Comparison of ENCODE assay signal across 32 mouse cellular contexts in the genomic region with DNA sequence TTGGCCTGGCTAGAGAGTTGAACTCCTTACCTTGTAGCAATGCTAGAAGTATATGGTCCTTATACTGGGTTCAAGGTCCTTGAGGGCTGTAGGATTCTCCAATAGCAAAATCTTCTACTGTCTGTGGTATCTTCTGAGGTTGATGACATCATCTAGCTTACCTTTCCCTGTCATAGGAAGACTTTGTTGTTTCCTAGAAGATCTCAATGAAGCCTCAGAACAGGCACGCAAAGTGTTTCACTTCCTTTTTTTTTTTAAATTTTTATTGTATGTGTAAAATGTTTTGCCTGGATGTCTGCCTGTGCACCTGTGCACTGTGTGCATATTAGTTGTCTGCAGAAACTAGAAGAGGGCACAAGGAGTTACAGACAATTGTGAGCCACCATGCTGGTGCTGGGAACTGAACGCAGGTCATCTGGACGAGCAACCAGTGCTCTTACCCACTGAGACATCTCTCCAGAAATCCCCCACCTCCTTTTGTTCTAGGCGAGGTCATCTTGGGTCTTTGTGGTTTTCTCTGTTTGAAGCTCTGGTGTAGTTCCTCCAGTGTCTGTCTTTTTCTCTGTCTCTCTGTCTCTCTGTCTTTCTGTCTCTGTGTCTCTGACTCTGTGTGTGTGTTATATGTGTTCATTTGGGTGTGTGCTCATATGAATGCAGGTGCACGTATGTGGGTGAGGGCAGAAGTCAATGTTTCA. TPM values are rescaled to one million over a fixed set of nuclear protein-coding genes. Genes with fewer than 3 reads are reported as not detected.
DNase-seq lines count a peak whose midpoint lies in the region; ATAC-seq and TF ChIP-seq lines count a peak whose summit lies in the region.
"Had no signal": no experiment of that assay in that cellular context is flagged by ENCODE, and none has a peak within 500 bp of the region (broad histone marks: within the 10 kb centered on the region; RNA-seq: fewer than 3 reads in every experiment).

No protein-coding gene starts in this region.

- ATAC-seq in CD4-positive, CD25-positive, alpha-beta regulatory T cell, adult 4 months: peak; percentile 74
- ATAC-seq in common myeloid progenitor, adult 5-6 weeks (replicated peaks; ENCODE audit: low read depth, poor library complexity, severe bottlenecking): peak; percentile 76
- 0 out of 2 replicates have a peak, but pooled peaks have one; percentile 56 for ATAC-seq in monocyte, adult 5-6 weeks (replicated peaks; ENCODE audit: insufficient number of reproducible peaks, low FRiP score, low TSS enrichment, poor library complexity, severe bottlenecking)
- no peak for ATAC-seq in forebrain, postnatal 0 days
- no peak for ATAC-seq in frontal cortex, adult (ENCODE audit: low TSS enrichment)
- ATAC-seq: forebrain, embryonic 15.5 days; intestine, embryonic 16.5 days had no signal

- no peak for TF ChIP-seq CTCF in forebrain, postnatal 0 days (IDR thresholded peaks at IDR 0.05; ENCODE audit: low read depth)

- no peak overlapping the region for H3K4me3 ChIP-seq in forebrain, postnatal 0 days (ENCODE audit: low read depth, low read length)
- H3K4me3 ChIP-seq: embryonic facial prominence, embryonic 15.5 days; forebrain, embryonic 15.5 days; hindbrain, embryonic 15.5 days; lung, embryonic 15.5 days had no signal

- peak; percentile 76 for DNase-seq in heart, adult 11 months
- no peak for DNase-seq in heart, postnatal 4 days
- no peak for DNase-seq in lung, postnatal 14 days
- DNase-seq in forebrain, postnatal 0 days: no peak
- DNase-seq: adrenal gland, postnatal 36 days; cerebellum, adult 9-10 months; gastrocnemius, postnatal 25 days; kidney, postnatal 36 days; retina, postnatal 1 day; thymus, postnatal 14 days had no signal

- H3K27me3 ChIP-seq in forebrain, postnatal 0 days (ENCODE audit: insufficient read depth, low read length): no peaks in the 10 kb centered on the region
- H3K27me3 ChIP-seq: embryonic facial prominence, embryonic 15.5 days; forebrain, embryonic 15.5 days; hindbrain, embryonic 15.5 days; lung, embryonic 15.5 days had no signal

- H3K36me3 ChIP-seq in forebrain, postnatal 0 days (ENCODE audit: insufficient read depth): no peaks in the 10 kb centered on the region
- H3K36me3 ChIP-seq: embryonic facial prominence, embryonic 15.5 days; forebrain, embryonic 15.5 days; hindbrain, embryonic 15.5 days; lung, embryonic 15.5 days had no signal

- 85% methylated on average over 5 of the region's 5 CpGs for WGBS in forebrain, postnatal 0 days

- H3K9ac ChIP-seq in forebrain, postnatal 0 days: no peak overlapping the region
- H3K9ac ChIP-seq: embryonic facial prominence, embryonic 15.5 days; forebrain, embryonic 15.5 days; hindbrain, embryonic 15.5 days; liver, embryonic 14.5 days; lung, embryonic 15.5 days had no signal

- H3K4me2 ChIP-seq in forebrain, postnatal 0 days (ENCODE audit: low read depth): no peak overlapping the region
- H3K4me2 ChIP-seq: embryonic facial prominence, embryonic 15.5 days; forebrain, embryonic 15.5 days; hindbrain, embryonic 15.5 days; lung, embryonic 15.5 days; midbrain, embryonic 11.5 days had no signal

- no peaks in the 10 kb centered on the region for H3K4me1 ChIP-seq in forebrain, postnatal 0 days (ENCODE audit: insufficient read depth)
- H3K4me1 ChIP-seq: embryonic facial prominence, embryonic 15.5 days; forebrain, embryonic 15.5 days; hindbrain, embryonic 15.5 days; lung, embryonic 15.5 days had no signal

- no peak overlapping the region for H3K27ac ChIP-seq in forebrain, postnatal 0 days (ENCODE audit: low read depth, low read length)
- H3K27ac ChIP-seq: embryonic facial prominence, embryonic 15.5 days; forebrain, embryonic 15.5 days; hindbrain, embryonic 15.5 days; liver, embryonic 14.5 days; lung, embryonic 15.5 days; macrophage had no signal

- H3K9me3 ChIP-seq in forebrain, postnatal 0 days (ENCODE audit: low read length): no peaks in the 10 kb centered on the region
- H3K9me3 ChIP-seq: embryonic facial prominence, embryonic 15.5 days; forebrain, embryonic 15.5 days; hindbrain, embryonic 15.5 days; lung, embryonic 15.5 days had no signal

RNA-seq across cellular contexts. Expression of a gene that starts 5.7 kb away (rescaled TPM):
- under 1 TPM; 0.19 to 0.25 TPM for total RNA-seq in heart, postnatal 4 days (2021)
- polyA plus RNA-seq in CD4-positive, CD25-positive, alpha-beta regulatory T cell, adult 4 months (2017; shearing (Covaris generic)): 10 to 100 TPM; 13.2 to 16.8 TPM
- total RNA-seq in common myeloid progenitor, adult 5-6 weeks (2017): 46.2 and 61.0 TPM in 2 replicates
- 21.6 to 25.3 TPM (median 23.0 TPM) in 3 replicates for total RNA-seq in monocyte, adult 5-6 weeks (2017)
- 0.23 and 0.43 TPM in 2 replicates for total RNA-seq in forebrain, postnatal 0 days (2014; rRNA removed)
- polyA plus RNA-seq in forebrain, postnatal 0 days (2015; fragmentation: Nextera tagmentation; extraction: Ambion mirVana): 0.07 TPM in 1 of 2 replicates, not detected in the other
- polyA plus RNA-seq: kidney, embryonic 14.5 days; testis, adult 2 months had no signal

RNA-seq across cellular contexts. Expression of a gene that starts 22.3 kb away (rescaled TPM):
- under 1 TPM; 0.10 to 0.25 TPM for total RNA-seq in heart, postnatal 4 days (2021)
- 1 to 10 TPM; 1.8 to 2.5 TPM for polyA plus RNA-seq in CD4-positive, CD25-positive, alpha-beta regulatory T cell, adult 4 months (2017; shearing (Covaris generic))
- 0.34 and 0.91 TPM in 2 replicates for total RNA-seq in common myeloid progenitor, adult 5-6 weeks (2017)
- 19.1 to 30.4 TPM (median 20.9 TPM) in 3 replicates for total RNA-seq in monocyte, adult 5-6 weeks (2017)
- total RNA-seq in forebrain, postnatal 0 days (2014; rRNA removed): 0.08 and 0.19 TPM in 2 replicates
- 0.21 TPM in 1 of 2 replicates, not detected in the other for polyA plus RNA-seq in forebrain, postnatal 0 days (2015; fragmentation: Nextera tagmentation; extraction: Ambion mirVana)
- total RNA-seq: gastrocnemius, postnatal 25 days had no signal
- polyA plus RNA-seq: neural tube, embryonic 11.5 days had no signal

RNA-seq across cellular contexts. Expression of a gene that starts 29.6 kb away (rescaled TPM):
- total RNA-seq in heart, postnatal 4 days (2021): under 1 TPM; 0.41 to 0.45 TPM
- polyA plus RNA-seq in CD4-positive, CD25-positive, alpha-beta regulatory T cell, adult 4 months (2017; shearing (Covaris generic)): 1 to 10 TPM in 1 of 2 experiments, under 1 TPM in 1; 0.87 to 1.8 TPM
- 0.58 TPM in 1 of 2 replicates, not detected in the other for total RNA-seq in common myeloid progenitor, adult 5-6 weeks (2017)
- 540 to 868 TPM (median 810 TPM) in 3 replicates for total RNA-seq in monocyte, adult 5-6 weeks (2017)
- not detected in 2 replicates for total RNA-seq in forebrain, postnatal 0 days (2014; rRNA removed)
- polyA plus RNA-seq in forebrain, postnatal 0 days (2015; fragmentation: Nextera tagmentation; extraction: Ambion mirVana): not detected in 2 replicates
- total RNA-seq: gastrocnemius, postnatal 25 days; layer of hippocampus, adult 8-10 months; left cerebral cortex, postnatal 36 days had no signal
- polyA plus RNA-seq: forebrain, embryonic 15.5 days had no signal

RNA-seq across cellular contexts. Expression of a gene that starts 46.1 kb away (rescaled TPM):
- total RNA-seq in heart, postnatal 4 days (2021): under 1 TPM in 1 of 2 experiments, not detected in 1; 0.29 TPM
- polyA plus RNA-seq in CD4-positive, CD25-positive, alpha-beta regulatory T cell, adult 4 months (2017; shearing (Covaris generic)): not detected
- 2.9 and 4.5 TPM in 2 replicates for total RNA-seq in common myeloid progenitor, adult 5-6 weeks (2017)
- total RNA-seq in monocyte, adult 5-6 weeks (2017): 69.2 to 181 TPM (median 173 TPM) in 3 replicates
- not detected in 2 replicates for total RNA-seq in forebrain, postnatal 0 days (2014; rRNA removed)
- polyA plus RNA-seq in forebrain, postnatal 0 days (2015; fragmentation: Nextera tagmentation; extraction: Ambion mirVana): not detected in 2 replicates
- total RNA-seq: adrenal gland, postnatal 36 days; gastrocnemius, postnatal 25 days; heart, adult 8-10 months; heart, postnatal 25 days; layer of hippocampus, adult 8-10 months; left cerebral cortex, adult 18-20 months had no signal
- polyA plus RNA-seq: embryonic facial prominence, embryonic 15.5 days; forebrain, embryonic 15.5 days; heart, embryonic 14.5 days; hindbrain, embryonic 15.5 days; kidney, embryonic 14.5 days; limb, embryonic 14.5 days; midbrain, embryonic 11.5 days; neural tube, embryonic 11.5 days; testis, adult 2 months had no signal

RNA-seq across cellular contexts. Expression of a gene that starts 52.6 kb away (rescaled TPM):
- 1 to 10 TPM; 1.4 to 2.1 TPM for total RNA-seq in heart, postnatal 4 days (2021)
- polyA plus RNA-seq in CD4-positive, CD25-positive, alpha-beta regulatory T cell, adult 4 months (2017; shearing (Covaris generic)): not detected
- total RNA-seq in common myeloid progenitor, adult 5-6 weeks (2017): not detected in 2 replicates
- total RNA-seq in monocyte, adult 5-6 weeks (2017): 2.4 to 11.1 TPM (median 5.7 TPM) in 3 replicates
- 5.4 and 9.8 TPM in 2 replicates for total RNA-seq in forebrain, postnatal 0 days (2014; rRNA removed)
- polyA plus RNA-seq in forebrain, postnatal 0 days (2015; fragmentation: Nextera tagmentation; extraction: Ambion mirVana): 8.0 and 9.3 TPM in 2 replicates

Comparison
In these comparisons a context has a peak if more than half of its experiments do, and no peak if none do; other contexts are left out.
1. ATAC-seq: peak in CD4-positive, CD25-positive, alpha-beta regulatory T cell, adult 4 months (single experiment), common myeloid progenitor, adult 5-6 weeks (single experiment) and monocyte, adult 5-6 weeks (single experiment); none in forebrain, postnatal 0 days (single experiment) and frontal cortex, adult (single experiment).
2. RNA of a gene that starts 5.7 kb away (total RNA-seq): 46.2 to 61.0 TPM in common myeloid progenitor, adult 5-6 weeks and 21.6 to 25.3 TPM in monocyte, adult 5-6 weeks; 0.23 to 0.43 TPM in forebrain, postnatal 0 days and 0.19 to 0.25 TPM in heart, postnatal 4 days; every median in the first group is over 10 times any median in the second.
3. RNA of a gene that starts 22.3 kb away (total RNA-seq): 19.1 to 30.4 TPM in monocyte, adult 5-6 weeks; 0.34 to 0.91 TPM in common myeloid progenitor, adult 5-6 weeks, 0.10 to 0.25 TPM in heart, postnatal 4 days and 0.08 to 0.19 TPM in forebrain, postnatal 0 days; every median in the first group is over 10 times any median in the second.
4. RNA of a gene that starts 29.6 kb away (total RNA-seq): 540 to 868 TPM in monocyte, adult 5-6 weeks; 0.41 to 0.45 TPM in heart, postnatal 4 days, 0.58 TPM in common myeloid progenitor, adult 5-6 weeks and not detected in forebrain, postnatal 0 days; every median in the first group is over 100 times any median in the second.